Comparison of ENCODE assay signal across 14 mouse cellular contexts in genomic region chr1:179563926-179564325, GRCm38 (mm10). TPM values are rescaled to one million over a fixed set of nuclear protein-coding genes. Genes with fewer than 3 reads are reported as not detected.
DNase-seq lines count a peak whose midpoint lies in the region; TF ChIP-seq lines count a peak whose summit lies in the region.
"Had no signal": no experiment of that assay in that cellular context is flagged by ENCODE, and none has a peak within 500 bp of the region (broad histone marks: within the 10 kb centered on the region; RNA-seq: fewer than 3 reads in every experiment).

No protein-coding gene starts in this region.

- H3K27me3 ChIP-seq in liver, adult 2 months (ENCODE audit: control insufficient read depth, insufficient read depth, low read length): no peaks in the 10 kb centered on the region
- H3K27me3 ChIP-seq: hindbrain, embryonic 12.5 days; limb, embryonic 15.5 days had no signal

- peak; percentile 31 for DNase-seq in gastrocnemius, postnatal 14 days
- no peak for DNase-seq in gastrocnemius, postnatal 4 days (ENCODE audit: low spot score in 2 of 2)
- DNase-seq in liver, adult 2 months (ENCODE audit: extremely low read depth, low read depth, low spot score): peak; percentile 77
- no peak for DNase-seq in liver
- DNase-seq in adrenal gland, postnatal 14 days: peak; percentile 82
- DNase-seq in lung, postnatal 36 days: peak; percentile 59
- DNase-seq in c-Kit-positive CD71-positive TER-119-positive erythroid progenitor cells, embryonic 14.5 days (ENCODE audit: low spot score): no peak
- DNase-seq: cerebellum, adult 9-11 months; heart, adult 11 months; layer of hippocampus, adult 9-11 months; lung, embryonic 14.5 days; thymus, postnatal 25 days had no signal

- H3K4me3 ChIP-seq in liver, adult 2 months (ENCODE audit: insufficient read depth, low read depth, low read length): no peak overlapping the region
- H3K4me3 ChIP-seq: hindbrain, embryonic 12.5 days; limb, embryonic 15.5 days had no signal

- intact Hi-C loops in gastrocnemius, postnatal 14 days (cut with DNase I; ENCODE audit: low total_unique reads): no loop called here

- no peak for TF ChIP-seq POLR2A in liver, adult 2 months (IDR thresholded peaks at IDR 0.05; ENCODE audit: extremely low read depth, insufficient read depth, low read length)

- 20% methylated on average over 5 of the region's 5 CpGs for WGBS in liver, adult 2 months

- TF ChIP-seq CTCF in liver, adult 2 months (IDR thresholded peaks at IDR 0.05; ENCODE audit: low read depth, low read length): 0 out of 2 replicates have a peak, but pooled peaks have one; percentile 12

- H3K9ac ChIP-seq in liver, adult 2 months (ENCODE audit: low read depth, low read length): no peak overlapping the region
- H3K9ac ChIP-seq: hindbrain, embryonic 12.5 days; limb, embryonic 15.5 days; lung, embryonic 14.5 days had no signal

- no peaks in the 10 kb centered on the region for H3K36me3 ChIP-seq in liver, adult 2 months (ENCODE audit: control insufficient read depth, insufficient read depth, low read length)
- H3K36me3 ChIP-seq: hindbrain, embryonic 12.5 days; limb, embryonic 15.5 days had no signal

- H3K27ac ChIP-seq in liver, adult 2 months (replicated peaks; ENCODE audit: insufficient read depth, low read depth, low read length): peak overlapping the region; percentile 61
- H3K27ac ChIP-seq: hindbrain, embryonic 12.5 days; limb, embryonic 15.5 days had no signal

- H3K4me1 ChIP-seq in liver, adult 2 months (ENCODE audit: control insufficient read depth, insufficient read depth, low read length): peaks cover 28% of the 10 kb centered on the region

- peaks cover 28% of the 10 kb centered on the region for H3K79me2 ChIP-seq in liver, adult 2 months (ENCODE audit: control insufficient read depth, insufficient read depth, low read length)

RNA-seq across cellular contexts. Expression of gene Cnst, which starts 17.8 kb away (rescaled TPM):
- 10 to 100 TPM; 23.4 to 25.9 TPM for total RNA-seq in gastrocnemius, postnatal 14 days (2021)
- 10 to 100 TPM; 33.5 to 36.4 TPM for total RNA-seq in gastrocnemius, postnatal 4 days (2021)
- 14.9 and 15.3 TPM in 2 replicates for total RNA-seq in liver, adult 2 months (2014; rRNA removed)
- 3.9 and 4.6 TPM in 2 replicates for polyA plus RNA-seq in liver, adult 2 months (2012; rRNA removed)
- total RNA-seq in adrenal gland, postnatal 14 days (2021): 40.4 and 49.6 TPM in 2 replicates

RNA-seq across cellular contexts. Expression of gene Tfb2m, which starts 17.9 kb away (rescaled TPM):
- 10 to 100 TPM; 26.0 to 27.7 TPM for total RNA-seq in gastrocnemius, postnatal 14 days (2021)
- 10 to 100 TPM; 16.1 to 19.5 TPM for total RNA-seq in gastrocnemius, postnatal 4 days (2021)
- 21.7 and 22.2 TPM in 2 replicates for total RNA-seq in liver, adult 2 months (2014; rRNA removed)
- 8.2 and 9.2 TPM in 2 replicates for polyA plus RNA-seq in liver, adult 2 months (2012; rRNA removed)
- 57.2 and 67.9 TPM in 2 replicates for total RNA-seq in adrenal gland, postnatal 14 days (2021)

RNA-seq across cellular contexts. Expression of gene Smyd3, which starts 46.1 kb away (rescaled TPM):
- total RNA-seq in gastrocnemius, postnatal 14 days (2021): 1 to 10 TPM; 4.3 to 5.1 TPM
- 1 to 10 TPM; 7.8 TPM for total RNA-seq in gastrocnemius, postnatal 4 days (2021)
- total RNA-seq in liver, adult 2 months (2014; rRNA removed): 6.4 and 7.0 TPM in 2 replicates
- 1.4 TPM in 2 replicates for polyA plus RNA-seq in liver, adult 2 months (2012; rRNA removed)
- 6.5 and 7.3 TPM in 2 replicates for total RNA-seq in adrenal gland, postnatal 14 days (2021)

Comparison
In these comparisons a context has a peak if more than half of its experiments do, and no peak if none do; other contexts are left out.
1. DNase-seq: peak in gastrocnemius, postnatal 14 days (single experiment), liver, adult 2 months (single experiment), adrenal gland, postnatal 14 days (single experiment) and lung, postnatal 36 days (single experiment); none in gastrocnemius, postnatal 4 days (0 of 2), liver (single experiment) and c-Kit-positive CD71-positive TER-119-positive erythroid progenitor cells, embryonic 14.5 days (single experiment).